Mouse (Mus musculus): Measurements from ENCODE around the gene Ppp2r2c. TPM values are rescaled to one million over a fixed set of nuclear protein-coding genes. Genes with fewer than 3 reads are reported as not detected.
"Not testable (repeated sequence)": the region's sequence is repeated elsewhere in the genome, so short reads cannot be mapped to it uniquely, and the experiment has no call there.

Ppp2r2c gene
- polyA plus RNA-seq, 1 experiment: 0.60 TPM

- no peak overlapping the region for H3K4me3 ChIP-seq (replicated peaks; ENCODE audit: control insufficient read depth, low read depth, low read length)
- no peak overlapping the region for H3K27ac ChIP-seq (ENCODE audit: control insufficient read depth, insufficient read depth, low read depth, low read length, poor library complexity)
- 51% methylated on average over 3 of the region's 3 CpGs for WGBS
- no peaks in the 10 kb centered on the region for H3K4me1 ChIP-seq (ENCODE audit: control insufficient read depth, insufficient read depth, low read length)
- TF ChIP-seq POLR2A (IDR thresholded peaks at IDR 0.05; ENCODE audit: borderline replicate concordance, control insufficient read depth, low read depth, low read length): no peak
- no peak for TF ChIP-seq CTCF (IDR thresholded peaks at IDR 0.05; ENCODE audit: control insufficient read depth, insufficient read depth, low read length)
These were observed 61.1 kb downstream of the Ppp2r2c start for GRCm38 (mm10) chr5:36929376-36929775.

DNA sequence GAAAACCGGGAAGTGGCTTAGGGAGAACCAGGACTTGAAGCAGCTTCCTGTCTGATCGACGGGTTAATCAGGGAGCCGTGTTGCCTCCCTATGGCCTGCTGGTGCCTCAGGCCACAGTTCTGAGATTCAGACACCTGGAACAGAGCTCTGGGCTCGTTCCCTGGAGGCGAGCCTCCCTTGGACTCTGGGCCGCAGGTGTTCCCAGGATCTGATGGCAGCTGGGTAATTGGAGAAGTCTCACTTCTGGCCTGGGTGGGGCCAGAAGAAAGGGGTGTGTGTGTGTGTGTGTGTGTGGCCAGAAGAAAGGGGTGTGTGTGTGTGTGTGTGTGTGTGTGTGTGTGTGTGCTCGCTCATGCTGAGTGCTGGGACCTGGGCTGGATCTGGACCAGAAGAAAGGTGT, 65.1 kb downstream of the Ppp2r2c start:
- WGBS: 59% methylated on average over 8 of the region's 8 CpGs
- no peak overlapping the region for H3K4me3 ChIP-seq (replicated peaks; ENCODE audit: control insufficient read depth, low read depth, low read length)
- no peaks in the 10 kb centered on the region for H3K4me1 ChIP-seq (ENCODE audit: control insufficient read depth, insufficient read depth, low read length)
- TF ChIP-seq POLR2A (IDR thresholded peaks at IDR 0.05; ENCODE audit: borderline replicate concordance, control insufficient read depth, low read depth, low read length) (no peak), CTCF (IDR thresholded peaks at IDR 0.05; ENCODE audit: control insufficient read depth, insufficient read depth, low read length) (no peak)
- H3K27ac ChIP-seq (ENCODE audit: control insufficient read depth, insufficient read depth, low read depth, low read length, poor library complexity): no peak overlapping the region

DNA sequence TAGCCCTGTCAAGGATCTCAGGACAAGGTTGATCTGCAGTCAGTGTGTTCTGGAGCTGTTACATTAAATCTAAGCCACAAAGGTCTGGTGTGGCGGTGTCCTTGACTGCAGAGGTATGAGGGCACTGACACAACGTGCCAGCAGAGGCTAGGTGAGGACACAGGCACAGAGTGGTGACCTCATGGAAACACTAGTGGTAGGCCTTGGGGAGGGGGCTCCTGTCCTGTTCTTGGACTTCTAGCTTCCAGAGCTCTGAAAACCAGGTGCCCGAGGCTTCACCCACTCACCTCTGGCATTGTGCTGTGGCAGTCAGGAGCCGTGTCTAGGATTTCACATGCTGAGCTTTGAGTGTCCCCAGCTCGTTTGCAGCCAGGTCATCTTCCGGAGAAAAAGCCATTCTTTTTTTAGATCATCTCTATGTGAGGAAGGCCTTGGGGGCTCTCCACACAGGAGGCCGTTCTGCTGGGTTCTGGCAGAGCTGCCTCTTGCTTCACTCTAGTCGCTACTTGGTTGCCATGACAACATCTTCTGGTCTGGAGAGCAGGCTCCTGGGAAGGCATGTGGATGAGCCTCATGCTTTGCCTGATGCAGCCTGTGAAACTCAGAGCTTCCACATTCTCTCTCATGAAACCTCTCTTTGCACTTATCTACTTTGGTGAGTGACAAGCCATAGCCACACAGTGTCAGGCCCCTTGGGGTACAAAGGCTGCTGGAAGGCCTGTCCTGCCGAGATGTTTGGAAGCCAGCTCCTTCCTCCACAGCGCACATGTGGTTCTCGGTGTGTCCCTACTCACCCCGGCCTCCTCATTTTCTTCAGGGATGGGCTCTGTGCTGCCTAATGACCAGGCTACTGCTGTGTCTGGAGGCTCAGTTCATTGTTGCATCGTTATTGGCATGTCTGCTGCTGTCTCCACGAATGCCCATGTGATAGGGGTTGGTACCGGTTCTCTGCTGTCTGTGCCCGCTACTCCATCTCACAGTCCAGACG, 67.5 kb downstream of the Ppp2r2c start:
- 69% methylated on average over 17 of the region's 17 CpGs for WGBS
- no peak for TF ChIP-seq CTCF (IDR thresholded peaks at IDR 0.05; ENCODE audit: control insufficient read depth, insufficient read depth, low read length)
- TF ChIP-seq POLR2A (IDR thresholded peaks at IDR 0.05; ENCODE audit: borderline replicate concordance, control insufficient read depth, low read depth, low read length): no peak
- no peak overlapping the region for H3K27ac ChIP-seq (ENCODE audit: control insufficient read depth, insufficient read depth, low read depth, low read length, poor library complexity)
- H3K4me1 ChIP-seq (ENCODE audit: control insufficient read depth, insufficient read depth, low read length): no peaks in the 10 kb centered on the region
- no peak overlapping the region for H3K4me3 ChIP-seq (replicated peaks; ENCODE audit: control insufficient read depth, low read depth, low read length)

DNA sequence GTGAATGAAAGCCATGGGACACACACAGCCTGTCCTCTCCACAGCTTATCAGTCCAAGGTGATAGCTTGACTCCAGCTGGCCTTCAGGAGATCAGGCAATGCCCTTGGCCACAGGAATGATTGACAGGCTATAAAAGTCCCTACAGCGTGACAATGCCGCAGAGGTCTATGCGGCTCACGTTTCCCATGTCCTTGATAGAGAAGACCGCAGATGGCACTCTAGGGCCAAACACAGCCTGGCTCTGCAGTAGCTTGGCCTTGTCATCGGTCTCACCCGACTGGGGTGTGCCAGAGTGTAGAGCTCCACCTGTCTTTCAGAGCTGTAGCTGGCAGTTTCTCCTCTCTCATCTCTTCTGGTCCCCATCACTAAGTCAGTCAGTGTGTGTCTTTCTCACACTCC, 68.2 kb downstream of the Ppp2r2c start:
- TF ChIP-seq POLR2A (IDR thresholded peaks at IDR 0.05; ENCODE audit: borderline replicate concordance, control insufficient read depth, low read depth, low read length) (no peak), CTCF (IDR thresholded peaks at IDR 0.05; ENCODE audit: control insufficient read depth, insufficient read depth, low read length) (no peak)
- WGBS: 72% methylated on average over 7 of the region's 7 CpGs
- Histone ChIP-seq H3K4me1 (ENCODE audit: control insufficient read depth, insufficient read depth, low read length) (no peaks in the 10 kb centered on the region), H3K4me3 (replicated peaks; ENCODE audit: control insufficient read depth, low read depth, low read length) (no peak overlapping the region), H3K27ac (ENCODE audit: control insufficient read depth, insufficient read depth, low read depth, low read length, poor library complexity) (no peak overlapping the region)

GRCm38 (mm10) chr5:36938021-36938420, 69.7 kb downstream of the Ppp2r2c start:
- no peak overlapping the region for H3K27ac ChIP-seq (ENCODE audit: control insufficient read depth, insufficient read depth, low read depth, low read length, poor library complexity)
- WGBS: 84% methylated on average over 5 of the region's 5 CpGs
- TF ChIP-seq CTCF (IDR thresholded peaks at IDR 0.05; ENCODE audit: control insufficient read depth, insufficient read depth, low read length) (no peak), POLR2A (IDR thresholded peaks at IDR 0.05; ENCODE audit: borderline replicate concordance, control insufficient read depth, low read depth, low read length) (no peak)
- H3K4me1 ChIP-seq (ENCODE audit: control insufficient read depth, insufficient read depth, low read length): no peaks in the 10 kb centered on the region
- no peak overlapping the region for H3K4me3 ChIP-seq (replicated peaks; ENCODE audit: control insufficient read depth, low read depth, low read length)

GRCm38 (mm10) chr5:36938991-36939390, 70.7 kb downstream of the Ppp2r2c start:
- not testable (repeated sequence) for H3K4me3 ChIP-seq (replicated peaks; ENCODE audit: control insufficient read depth, low read depth, low read length); H3K4me1 ChIP-seq (ENCODE audit: control insufficient read depth, insufficient read depth, low read length); H3K27ac ChIP-seq (ENCODE audit: control insufficient read depth, insufficient read depth, low read depth, low read length, poor library complexity)
- WGBS: 49% methylated on average over 2 of the region's 2 CpGs

- no peak for TF ChIP-seq POLR2A (IDR thresholded peaks at IDR 0.05; ENCODE audit: borderline replicate concordance, control insufficient read depth, low read depth, low read length)
- peak; percentile 25; the same call in 1 of the 2 replicates for TF ChIP-seq CTCF (IDR thresholded peaks at IDR 0.05; ENCODE audit: control insufficient read depth, insufficient read depth, low read length)
- Histone ChIP-seq H3K27ac (ENCODE audit: control insufficient read depth, insufficient read depth, low read depth, low read length, poor library complexity) (no peak overlapping the region), H3K4me3 (replicated peaks; ENCODE audit: control insufficient read depth, low read depth, low read length) (no peak overlapping the region), H3K4me1 (ENCODE audit: control insufficient read depth, insufficient read depth, low read length) (no peaks in the 10 kb centered on the region)
- 75% methylated on average over 2 of the region's 2 CpGs for WGBS
These were observed 74.1 kb downstream of the Ppp2r2c start for GRCm38 (mm10) chr5:36942446-36942845.

GRCm38 (mm10) chr5:36944552-36944951, 76.2 kb downstream of the Ppp2r2c start:
- no peak overlapping the region for H3K4me3 ChIP-seq (replicated peaks; ENCODE audit: control insufficient read depth, low read depth, low read length)
- WGBS: 59% methylated on average over 5 of the region's 5 CpGs
- TF ChIP-seq CTCF (IDR thresholded peaks at IDR 0.05; ENCODE audit: control insufficient read depth, insufficient read depth, low read length) (no peak), POLR2A (IDR thresholded peaks at IDR 0.05; ENCODE audit: borderline replicate concordance, control insufficient read depth, low read depth, low read length) (no peak)
- no peak overlapping the region for H3K27ac ChIP-seq (ENCODE audit: control insufficient read depth, insufficient read depth, low read depth, low read length, poor library complexity)
- no peaks in the 10 kb centered on the region for H3K4me1 ChIP-seq (ENCODE audit: control insufficient read depth, insufficient read depth, low read length)
